Mouse (Mus musculus): ENCODE results near the gene Synj2bp. TPM values are rescaled to one million over a fixed set of nuclear protein-coding genes. Genes with fewer than 3 reads are reported as not detected.
"Not testable (repeated sequence)": the region's sequence is repeated elsewhere in the genome, so short reads cannot be mapped to it uniquely, and the experiment has no call there.

The Synj2bp gene
- polyA plus RNA-seq, 1 experiment from 2014 or later, result 35.2 TPM

DNA sequence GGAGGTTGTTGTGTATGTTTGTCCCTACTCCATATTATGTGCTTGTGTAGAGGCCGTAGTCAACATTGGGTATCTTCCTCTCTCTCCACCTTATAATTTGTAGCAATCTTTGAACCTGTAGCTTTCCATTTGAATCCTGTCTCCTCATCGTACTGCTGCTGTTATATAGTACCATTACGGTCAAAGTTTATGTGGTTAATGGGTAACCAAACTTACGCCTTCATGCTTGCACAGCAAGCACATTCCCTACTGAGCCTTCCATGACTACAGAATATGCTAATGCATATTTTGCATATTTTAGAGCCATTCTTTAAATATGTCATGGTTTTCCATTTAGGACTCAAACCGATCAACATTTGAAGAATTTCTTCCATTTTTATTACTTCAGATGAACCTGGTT is 42.2 kb downstream of the Synj2bp start:
- Histone ChIP-seq H3K9me3 (replicated peaks; ENCODE audit: control insufficient read depth, low read length) (no peaks in the 10 kb centered on the region), H3K27ac (ENCODE audit: low read length) (no peak overlapping the region), H3K4me1 (ENCODE audit: control insufficient read depth, insufficient read depth, low read length) (no peaks in the 10 kb centered on the region), H3K27me3 (ENCODE audit: control insufficient read depth, insufficient read depth, low read length) (no peaks in the 10 kb centered on the region), H3K9ac (ENCODE audit: low read length) (no peak overlapping the region), H3K36me3 (ENCODE audit: control insufficient read depth, insufficient read depth) (no peaks in the 10 kb centered on the region), H3K4me2 (ENCODE audit: low read depth, low read length) (no peak overlapping the region), H3K4me3 (ENCODE audit: low read length) (no peak overlapping the region)
- 96% methylated on average over 5 of the region's 5 CpGs for WGBS
- no peak for ATAC-seq (replicated peaks; ENCODE audit: extremely low read depth, insufficient read depth, low FRiP score)

GRCm38 (mm10) chr12:81485311-81485710 is 47.4 kb downstream of the Synj2bp start:
- Histone ChIP-seq H3K27me3 (ENCODE audit: control insufficient read depth, insufficient read depth, low read length) (no peaks in the 10 kb centered on the region), H3K27ac (ENCODE audit: low read length) (peak overlapping the region; percentile 97; the same call in 1 of the 2 replicates), H3K9me3 (replicated peaks; ENCODE audit: control insufficient read depth, low read length) (no peaks in the 10 kb centered on the region), H3K4me2 (ENCODE audit: low read depth, low read length) (peak overlapping the region; percentile 82), H3K4me1 (ENCODE audit: control insufficient read depth, insufficient read depth, low read length) (no peaks in the 10 kb centered on the region), H3K9ac (ENCODE audit: low read length) (peak overlapping the region; percentile 83), H3K4me3 (ENCODE audit: low read length) (peak overlapping the region; percentile 87), H3K36me3 (ENCODE audit: control insufficient read depth, insufficient read depth) (0 out of 2 replicates have a peak, but pooled peaks cover 2% of the 10 kb centered on the region)
- WGBS, result 40% methylated on average over 6 of the region's 6 CpGs
- no peak for ATAC-seq (replicated peaks; ENCODE audit: extremely low read depth, insufficient read depth, low FRiP score)

DNA sequence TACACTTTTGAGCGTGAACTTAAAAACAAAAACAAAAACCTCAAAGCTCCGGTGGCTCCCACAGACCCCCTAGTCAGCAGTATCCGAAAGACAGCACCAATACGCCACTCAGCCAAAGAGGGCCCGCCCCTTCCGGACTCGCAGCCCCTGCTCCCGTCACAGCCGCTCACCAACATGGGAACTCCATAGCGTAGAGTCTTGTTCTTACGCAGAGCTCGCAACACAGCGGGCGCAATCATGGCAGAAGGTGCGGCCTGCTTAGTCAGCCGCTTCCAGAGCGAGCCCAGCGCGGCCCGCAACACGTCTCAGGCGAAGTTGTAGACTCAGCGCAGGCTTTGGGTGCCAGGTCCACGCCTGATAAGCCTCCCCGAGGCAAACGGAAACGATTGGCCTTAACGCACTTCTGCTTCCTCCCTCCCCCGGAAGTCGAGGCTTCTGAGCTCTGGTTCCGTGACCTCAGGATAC is 48.0 kb downstream of the Synj2bp start, which contains the start of gene Cox16:
Gene Cox16 (minus strand): TSS at position 401 of the 465 bp plus-strand sequence.
- Histone ChIP-seq H3K27me3 (ENCODE audit: control insufficient read depth, insufficient read depth, low read length) (no peaks in the 10 kb centered on the region), H3K9me3 (replicated peaks; ENCODE audit: control insufficient read depth, low read length) (no peaks in the 10 kb centered on the region), H3K27ac (ENCODE audit: low read length) (peak within 1 kb of the TSS; percentile 97), H3K4me2 (ENCODE audit: low read depth, low read length) (peak within 1 kb of the TSS; percentile 82), H3K4me1 (ENCODE audit: control insufficient read depth, insufficient read depth, low read length) (no peaks in the 10 kb centered on the region), H3K9ac (ENCODE audit: low read length) (peak within 1 kb of the TSS; percentile 83), H3K36me3 (ENCODE audit: control insufficient read depth, insufficient read depth) (0 out of 2 replicates have a peak, but pooled peaks cover 2% of the 10 kb centered on the region), H3K4me3 (ENCODE audit: low read length) (peak within 1 kb of the TSS; percentile 87)
- peak; percentile 96 for ATAC-seq (replicated peaks; ENCODE audit: extremely low read depth, insufficient read depth, low FRiP score)
- WGBS, result under 1% methylated on average over 31 of the region's 31 CpGs

DNA sequence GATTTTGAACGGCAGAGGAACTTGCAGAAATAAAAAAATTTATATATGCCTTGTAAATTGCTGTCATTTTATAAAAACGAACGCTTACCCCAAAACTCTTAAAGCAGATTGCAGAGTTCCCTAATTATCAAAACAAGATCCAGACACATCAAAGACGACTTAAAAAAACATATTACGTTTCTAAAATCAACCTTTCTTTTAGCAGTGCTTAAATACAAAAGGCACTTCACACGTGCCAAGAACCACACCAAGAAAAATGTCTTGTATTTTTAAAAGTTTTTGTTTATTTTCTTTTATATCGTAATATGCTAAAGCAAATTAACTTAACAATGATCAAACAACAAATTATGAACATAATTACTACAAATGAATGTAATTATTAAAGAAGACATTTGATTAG is 48.5 kb downstream of the Synj2bp start:
- H3K36me3 ChIP-seq (ENCODE audit: control insufficient read depth, insufficient read depth), result 0 out of 2 replicates have a peak, but pooled peaks cover 2% of the 10 kb centered on the region
- peak overlapping the region; percentile 83 for H3K9ac ChIP-seq (ENCODE audit: low read length)
- H3K4me3 ChIP-seq (ENCODE audit: low read length), result peak overlapping the region; percentile 87
- H3K4me2 ChIP-seq (ENCODE audit: low read depth, low read length), result peak overlapping the region; percentile 82
- H3K27me3 ChIP-seq (ENCODE audit: control insufficient read depth, insufficient read depth, low read length), result no peaks in the 10 kb centered on the region
- peak overlapping the region; percentile 97 for H3K27ac ChIP-seq (ENCODE audit: low read length)
- no peak for ATAC-seq (replicated peaks; ENCODE audit: extremely low read depth, insufficient read depth, low FRiP score)
- no peaks in the 10 kb centered on the region for H3K4me1 ChIP-seq (ENCODE audit: control insufficient read depth, insufficient read depth, low read length)
- 1% methylated on average over 7 of the region's 7 CpGs for WGBS
- no peaks in the 10 kb centered on the region for H3K9me3 ChIP-seq (replicated peaks; ENCODE audit: control insufficient read depth, low read length)

GRCm38 (mm10) chr12:81483656-81484055 is 49.1 kb downstream of the Synj2bp start:
- no peak for ATAC-seq (replicated peaks; ENCODE audit: extremely low read depth, insufficient read depth, low FRiP score)
- H3K27me3 ChIP-seq (ENCODE audit: control insufficient read depth, insufficient read depth, low read length), result no peaks in the 10 kb centered on the region
- no peaks in the 10 kb centered on the region for H3K4me1 ChIP-seq (ENCODE audit: control insufficient read depth, insufficient read depth, low read length)
- peak overlapping the region; percentile 87 for H3K4me3 ChIP-seq (ENCODE audit: low read length)
- H3K36me3 ChIP-seq (ENCODE audit: control insufficient read depth, insufficient read depth), result 0 out of 2 replicates have a peak, but pooled peaks cover 2% of the 10 kb centered on the region
- H3K4me2 ChIP-seq (ENCODE audit: low read depth, low read length), result peak overlapping the region; percentile 82
- no peaks in the 10 kb centered on the region for H3K9me3 ChIP-seq (replicated peaks; ENCODE audit: control insufficient read depth, low read length)
- WGBS, result 26% methylated on average over 17 of the region's 17 CpGs
- H3K9ac ChIP-seq (ENCODE audit: low read length), result peak overlapping the region; percentile 83
- H3K27ac ChIP-seq (ENCODE audit: low read length), result peak overlapping the region; percentile 27; the same call in 1 of the 2 replicates

DNA sequence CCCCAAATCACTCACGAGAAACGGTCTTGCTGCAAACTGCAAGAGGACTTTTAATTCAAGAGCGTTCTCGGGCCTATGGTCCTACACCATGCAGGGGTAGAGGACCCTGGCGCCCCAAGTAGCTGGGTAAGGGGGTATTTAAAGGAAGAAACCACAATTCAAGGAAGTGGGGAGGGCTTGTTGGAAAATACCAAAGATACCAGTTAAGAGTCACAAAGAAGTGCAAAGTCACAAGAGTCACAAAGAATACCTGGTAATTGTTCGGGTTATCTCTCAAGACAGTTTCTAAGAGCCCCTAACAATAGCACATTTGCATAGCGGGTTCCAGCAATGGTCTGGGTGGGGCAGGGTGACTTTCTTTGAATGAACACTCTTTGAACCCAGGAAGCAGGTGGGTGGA is 73.7 kb downstream of the Synj2bp start:
- ATAC-seq (replicated peaks; ENCODE audit: extremely low read depth, insufficient read depth, low FRiP score); H3K4me2 ChIP-seq (ENCODE audit: low read depth, low read length); H3K9ac ChIP-seq (ENCODE audit: low read length); H3K4me3 ChIP-seq (ENCODE audit: low read length); H3K27ac ChIP-seq (ENCODE audit: low read length); H3K9me3 ChIP-seq (replicated peaks; ENCODE audit: control insufficient read depth, low read length); H3K4me1 ChIP-seq (ENCODE audit: control insufficient read depth, insufficient read depth, low read length); H3K27me3 ChIP-seq (ENCODE audit: control insufficient read depth, insufficient read depth, low read length); H3K36me3 ChIP-seq (ENCODE audit: control insufficient read depth, insufficient read depth): not testable (repeated sequence)
- whole genome bisulfite sequencing, result 91% methylated on average over 7 of the region's 7 CpGs

Other genes with a start within 250 kb of the Synj2bp start
- 0.35 and 0.46 TPM in 2 replicates for gene Slc8a3, start 199.7 kb downstream of the Synj2bp start, polyA plus RNA-seq (2015; fragmentation: Nextera tagmentation; extraction: Ambion mirVana)
- 0.10 and 0.17 TPM in 2 replicates for gene Gm4787, start 153.4 kb downstream of the Synj2bp start, polyA plus RNA-seq (2015; fragmentation: Nextera tagmentation; extraction: Ambion mirVana)
- gene Adam4, start 111.0 kb downstream of the Synj2bp start, polyA plus RNA-seq (2015; fragmentation: Nextera tagmentation; extraction: Ambion mirVana), result 0.42 and 0.47 TPM in 2 replicates
- 90.0 and 94.7 TPM in 2 replicates for gene Cox16, start 47.8 kb downstream of the Synj2bp start, polyA plus RNA-seq (2015; fragmentation: Nextera tagmentation; extraction: Ambion mirVana)
- 28.6 and 29.9 TPM in 2 replicates for gene Gm20498, start within 50 bp of the Synj2bp start, polyA plus RNA-seq (2015; fragmentation: Nextera tagmentation; extraction: Ambion mirVana)
- 0.10 and 0.12 TPM in 2 replicates for gene Adam21, start 35.6 kb upstream of the Synj2bp start, polyA plus RNA-seq (2015; fragmentation: Nextera tagmentation; extraction: Ambion mirVana)
- 40.1 and 43.0 TPM in 2 replicates for gene Med6, start 62.1 kb upstream of the Synj2bp start, polyA plus RNA-seq (2015; fragmentation: Nextera tagmentation; extraction: Ambion mirVana)
- gene Ttc9, start 98.3 kb upstream of the Synj2bp start, polyA plus RNA-seq (2015; fragmentation: Nextera tagmentation; extraction: Ambion mirVana), result 4.0 and 4.5 TPM in 2 replicates
- 0.20 and 0.37 TPM in 2 replicates for gene Map3k9, start 248.3 kb upstream of the Synj2bp start, polyA plus RNA-seq (2015; fragmentation: Nextera tagmentation; extraction: Ambion mirVana)

Data from heart, embryonic 16.5 days (tissue).